Mouse (Mus musculus) CH12.LX (cell line): ENCODE data around the gene Zdhhc6. TPM values are rescaled to one million over a fixed set of nuclear protein-coding genes. Genes with fewer than 3 reads are reported as not detected.

ENCODE experiments used
- DNase-seq: peaks from one replicate; pipeline ENCODE4 v3.0.0-alpha.2; 2013; ENCODE audit errors: extremely low read depth
- H3K27ac ChIP-seq: 2 replicates; pipeline ENCODE4 v1.5.1; 2012; ENCODE audit warnings: low read depth, mild to moderate bottlenecking, control low read depth, moderate library complexity; ENCODE audit not compliant: insufficient read depth
- H3K27me3 ChIP-seq: replicated peaks from 2 replicates; pipeline ENCODE3; 2012; ENCODE audit warnings: inconsistent platforms
- H3K36me3 ChIP-seq, 2 experiments: replicated peaks in 1 of 2; 2 replicates each; pipeline versions ENCODE3 to v1.6.1; 2012; ENCODE audit warnings: inconsistent platforms in 1 of 2, low read length in 1 of 2, mild to moderate bottlenecking in 1 of 2, mixed read lengths in 1 of 2, moderate library complexity in 1 of 2; ENCODE audit not compliant: control insufficient read depth in 1 of 2, insufficient read depth in 1 of 2
- H3K4me1 ChIP-seq, 2 experiments: 2 replicates each; pipeline ENCODE4 v1.6.1; 2012; ENCODE audit warnings: inconsistent platforms in 1 of 2, moderate library complexity in 1 of 2; ENCODE audit not compliant: insufficient read depth in 2 of 2, control insufficient read depth in 1 of 2
- H3K4me2 ChIP-seq: 2 replicates; pipeline ENCODE4 v1.6.1; 2012; ENCODE audit warnings: low read depth, mild to moderate bottlenecking, control low read depth; ENCODE audit not compliant: poor library complexity, insufficient read depth, severe bottlenecking
- H3K4me3 ChIP-seq, 3 experiments: fragments of 150-350 bp in 1 of 3; sonication (generic) in 1 of 3; replicated peaks in 1 of 3; 2 replicates each; pipeline versions ENCODE3 to v1.5.1; 2011 to 2012; ENCODE audit warnings: low read depth in 2 of 3, low read length in 2 of 3, mild to moderate bottlenecking in 2 of 3, moderate library complexity in 2 of 3, control low read depth in 1 of 3, improper control_type of control experiment in 1 of 3, inconsistent platforms in 1 of 3, mixed read lengths in 1 of 3; ENCODE audit not compliant: poor library complexity in 1 of 3
- H3K79me2 ChIP-seq: replicated peaks from 2 replicates; pipeline ENCODE4 v1.6.1; 2012; ENCODE audit warnings: mild to moderate bottlenecking, moderate library complexity; ENCODE audit not compliant: control insufficient read depth, poor library complexity, insufficient read depth, severe bottlenecking; ENCODE audit errors: extremely low read depth
- H3K9ac ChIP-seq: 2 replicates; pipeline ENCODE4 v1.6.1; 2012; ENCODE audit warnings: low read depth, mild to moderate bottlenecking, control low read depth, moderate library complexity; ENCODE audit not compliant: insufficient read depth
- H3K9me3 ChIP-seq: replicated peaks from 2 replicates; pipeline ENCODE3; 2012; ENCODE audit warnings: low read length, inconsistent platforms, mixed read lengths
- BHLHE40 ChIP-seq: IDR thresholded peaks from 2 replicates; pipeline ENCODE4 v1.6.1; 2011; ENCODE audit warnings: mild to moderate bottlenecking, low read depth, low read length, improper control_type of control experiment
- CHD1 ChIP-seq: IDR thresholded peaks from 2 replicates; pipeline ENCODE4 v1.6.1; 2012; ENCODE audit warnings: low read depth, low read length, improper control_type of control experiment, inconsistent platforms
- CTCF ChIP-seq, 2 experiments: IDR thresholded peaks in 1 of 2; conservative IDR thresholded peaks in 1 of 2; 2 replicates each; pipeline ENCODE4 v1.5.1; 2011 to 2012; ENCODE audit warnings: low read depth in 2 of 2, low read length in 2 of 2, improper control_type of control experiment in 1 of 2, inconsistent platforms in 1 of 2, mild to moderate bottlenecking in 1 of 2, moderate library complexity in 1 of 2
- E2F4 ChIP-seq: IDR thresholded peaks from 2 replicates; pipeline ENCODE4 v1.6.1; 2011; ENCODE audit warnings: low read depth, low read length, improper control_type of control experiment; ENCODE audit not compliant: insufficient replicate concordance
- ELF1 ChIP-seq: IDR thresholded peaks from 2 replicates; pipeline ENCODE4 v1.6.1; 2014; ENCODE audit warnings: low read depth, mild to moderate bottlenecking, inconsistent platforms, low read length, improper control_type of control experiment
- ETS1 ChIP-seq: conservative IDR thresholded peaks from 2 replicates; pipeline ENCODE4 v1.6.1; 2012; ENCODE audit warnings: low read depth, mild to moderate bottlenecking, inconsistent platforms, low read length, improper control_type of control experiment, moderate library complexity
- GABPA ChIP-seq: IDR thresholded peaks from 2 replicates; pipeline ENCODE4 v1.6.1; 2012; ENCODE audit warnings: low read depth, low read length, improper control_type of control experiment, inconsistent platforms; ENCODE audit not compliant: insufficient replicate concordance
- IRF4 ChIP-seq: IDR thresholded peaks from 2 replicates; pipeline ENCODE4 v1.6.1; 2014; ENCODE audit warnings: low read depth, mild to moderate bottlenecking, inconsistent platforms, low read length, improper control_type of control experiment
- JUN ChIP-seq: IDR thresholded peaks from 2 replicates; pipeline ENCODE4 v1.6.1; 2011; ENCODE audit warnings: low read depth, mild to moderate bottlenecking, low read length, improper control_type of control experiment, moderate library complexity; ENCODE audit not compliant: insufficient read depth
- JUND ChIP-seq: conservative IDR thresholded peaks from 2 replicates; pipeline ENCODE4 v1.6.1; 2011; ENCODE audit warnings: low read depth, low read length, improper control_type of control experiment
- KAT2A ChIP-seq: IDR thresholded peaks from 2 replicates; pipeline ENCODE4 v1.6.1; 2012; ENCODE audit warnings: low read length, improper control_type of control experiment, inconsistent platforms; ENCODE audit not compliant: insufficient replicate concordance
- MAFK ChIP-seq: IDR thresholded peaks from 2 replicates; pipeline ENCODE4 v1.6.1; 2011; ENCODE audit warnings: low read length, improper control_type of control experiment; ENCODE audit not compliant: insufficient replicate concordance
- MAX ChIP-seq: IDR thresholded peaks from 2 replicates; pipeline ENCODE4 v1.6.1; 2011; ENCODE audit warnings: low read length, improper control_type of control experiment
- MAZ ChIP-seq: IDR thresholded peaks from 2 replicates; pipeline ENCODE4 v1.6.1; 2012; ENCODE audit warnings: low read depth, mild to moderate bottlenecking, inconsistent platforms, low read length, improper control_type of control experiment, moderate library complexity
- MEF2A ChIP-seq: IDR thresholded peaks from 2 replicates; pipeline ENCODE4 v1.6.1; 2014; ENCODE audit warnings: low read depth, mild to moderate bottlenecking, inconsistent platforms, low read length, improper control_type of control experiment, borderline replicate concordance
- MXI1 ChIP-seq: IDR thresholded peaks from 2 replicates; pipeline ENCODE4 v1.6.1; 2011; ENCODE audit warnings: mild to moderate bottlenecking, low read depth, low read length, improper control_type of control experiment
- MYC ChIP-seq: IDR thresholded peaks from 2 replicates; pipeline ENCODE4 v1.6.1; 2011; ENCODE audit warnings: low read depth, mild to moderate bottlenecking, improper control_type of control experiment, low read length
- NELFE ChIP-seq: IDR thresholded peaks from 2 replicates; pipeline ENCODE4 v1.6.1; 2011; ENCODE audit warnings: low read depth, low read length, improper control_type of control experiment
- NRF1 ChIP-seq: IDR thresholded peaks from 2 replicates; pipeline ENCODE4 v1.6.1; 2014; ENCODE audit warnings: low read depth, mild to moderate bottlenecking, inconsistent platforms, low read length, improper control_type of control experiment, moderate library complexity
- PAX5 ChIP-seq: IDR thresholded peaks from 2 replicates; pipeline ENCODE4 v1.6.1; 2012; ENCODE audit warnings: low read length, inconsistent platforms, mixed read lengths
- POLR2AphosphoS2 ChIP-seq: IDR thresholded peaks from 2 replicates; pipeline ENCODE4 v1.6.1; 2011; ENCODE audit warnings: low read depth, low read length, improper control_type of control experiment
- RAD21 ChIP-seq: IDR thresholded peaks from 2 replicates; pipeline ENCODE4 v1.6.1; 2011; ENCODE audit warnings: low read depth, mild to moderate bottlenecking, low read length, improper control_type of control experiment, moderate library complexity
- RCOR1 ChIP-seq: conservative IDR thresholded peaks from 2 replicates; pipeline ENCODE4 v1.6.1; 2012; ENCODE audit warnings: low read depth, mild to moderate bottlenecking, inconsistent platforms, low read length, improper control_type of control experiment
- SIN3A ChIP-seq: IDR thresholded peaks from 2 replicates; pipeline ENCODE4 v1.6.1; 2012; ENCODE audit warnings: low read length, improper control_type of control experiment, inconsistent platforms
- SMC3 ChIP-seq: IDR thresholded peaks from 2 replicates; pipeline ENCODE4 v1.6.1; 2011; ENCODE audit warnings: low read depth, low read length, improper control_type of control experiment
- UBTF ChIP-seq: IDR thresholded peaks from 2 replicates; pipeline ENCODE4 v1.6.1; 2012; ENCODE audit warnings: low read depth, mild to moderate bottlenecking, inconsistent platforms, low read length, improper control_type of control experiment, moderate library complexity
- USF1 ChIP-seq: IDR thresholded peaks from 2 replicates; pipeline ENCODE4 v1.6.1; 2014; ENCODE audit warnings: low read depth, mild to moderate bottlenecking, inconsistent platforms, low read length, improper control_type of control experiment
- ZC3H11A ChIP-seq: IDR thresholded peaks from 2 replicates; pipeline ENCODE4 v1.6.1; 2012; ENCODE audit warnings: low read depth, mild to moderate bottlenecking, inconsistent platforms, low read length, improper control_type of control experiment
- ZKSCAN1 ChIP-seq: IDR thresholded peaks from 2 replicates; pipeline ENCODE4 v1.6.1; 2012; ENCODE audit warnings: low read depth, inconsistent platforms, low read length, improper control_type of control experiment, borderline replicate concordance
- ZMIZ1 ChIP-seq: IDR thresholded peaks from 2 replicates; pipeline ENCODE4 v1.6.1; 2012; ENCODE audit warnings: low read depth, mild to moderate bottlenecking, inconsistent platforms, low read length, improper control_type of control experiment
- dilution Hi-C: fragments of 300-500 bp; cut with MboI; formaldehyde crosslinking; loops from 2 replicates; pipeline ENCODE4 v1.14.3; 2020; ENCODE audit warnings: low sequenced_read_pairs; ENCODE audit not compliant: extremely low pct_unique_long_range_greater_than_20kb, extremely low pct_ligation_motif_present
- in situ Hi-C: fragments of 300-500 bp; cut with MboI; formaldehyde crosslinking; loops from 3 replicates; pipeline ENCODE4 v1.14.3; 2019; ENCODE audit warnings: low sequenced_read_pairs, low pct_ligation_motif_present, low pct_unique_long_range_greater_than_20kb, mixed read lengths
- polyA plus RNA-seq: library from polyadenylated mRNA; unstranded; fragments of >175 nt; gene quantifications from 2 replicates; pipeline ENCODE4 v1.2.1, GENCODE M21; 2012; ENCODE audit warnings: low read depth; ENCODE audit not compliant: insufficient read length
- total RNA-seq, 2 experiments: library from RNA; depleted of rRNA; stranded (reverse); fragments of 300-350 nt in 1 of 2; fragments of >200 nt in 1 of 2; gene quantifications; 2 replicates each; pipeline ENCODE4 v1.2.3; 2012 to 2014

The Zdhhc6 gene
- total and polyA plus RNA-seq, 3 experiments, result 101 to 143 (median 101) TPM

DNA sequence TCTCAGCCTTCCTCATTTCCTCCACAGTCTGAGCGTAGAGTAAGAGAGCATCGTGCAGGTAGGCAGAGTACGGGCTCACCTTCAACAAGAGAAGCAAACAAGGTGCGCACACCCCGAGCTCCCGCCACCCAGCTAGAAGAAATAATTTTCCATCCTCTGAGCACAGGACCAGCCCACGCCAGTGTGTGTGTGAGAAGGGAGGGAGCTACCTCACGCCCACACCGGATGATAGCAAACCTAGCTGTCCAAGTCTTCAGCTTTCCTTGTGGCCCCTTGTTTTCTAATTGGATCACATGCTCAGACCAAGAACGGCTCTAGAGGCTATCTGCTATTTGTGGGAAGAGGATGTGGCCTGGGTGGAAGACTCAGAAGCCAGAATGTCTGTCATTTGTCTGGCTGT lies 84.8 kb downstream of the Zdhhc6 start:
- Histone ChIP-seq H3K4me3 (no peak overlapping the region), H3K79me2 (no peaks in the 10 kb centered on the region), H3K27me3 (no peaks in the 10 kb centered on the region), H3K9me3 (peaks cover 8% of the 10 kb centered on the region), H3K4me2 (no peak overlapping the region), H3K27ac (no peak overlapping the region), H3K36me3 (no peaks in the 10 kb centered on the region), H3K4me1 (peaks cover 8 to 30% of the 10 kb centered on the region in 2 experiments), H3K9ac (no peak overlapping the region)
- in situ Hi-C loops (no loop called here), dilution Hi-C loops (no loop called here)
- TF ChIP-seq ELF1, result no peak
- TF ChIP-seq GABPA, result no peak
- TF ChIP-seq ZC3H11A, result no peak
- no peak for TF ChIP-seq ETS1
- no peak for TF ChIP-seq USF1
- TF ChIP-seq MAFK, result no peak
- TF ChIP-seq CHD1, result no peak
- no peak for TF ChIP-seq UBTF
- TF ChIP-seq MAX, result no peak
- no peak for TF ChIP-seq JUN
- no peak for TF ChIP-seq RCOR1
- TF ChIP-seq NRF1, result no peak
- no peak for TF ChIP-seq CTCF (conservative IDR thresholded peaks at IDR 0.05 in 1 of 2, IDR thresholded peaks at IDR 0.05 in 1 of 2; ENCODE audit: low read depth in 2 of 2, low read length in 2 of 2)
- TF ChIP-seq MXI1, result no peak
- no peak for TF ChIP-seq MAZ
- TF ChIP-seq ZMIZ1, result no peak
- no peak for DNase-seq

DNA sequence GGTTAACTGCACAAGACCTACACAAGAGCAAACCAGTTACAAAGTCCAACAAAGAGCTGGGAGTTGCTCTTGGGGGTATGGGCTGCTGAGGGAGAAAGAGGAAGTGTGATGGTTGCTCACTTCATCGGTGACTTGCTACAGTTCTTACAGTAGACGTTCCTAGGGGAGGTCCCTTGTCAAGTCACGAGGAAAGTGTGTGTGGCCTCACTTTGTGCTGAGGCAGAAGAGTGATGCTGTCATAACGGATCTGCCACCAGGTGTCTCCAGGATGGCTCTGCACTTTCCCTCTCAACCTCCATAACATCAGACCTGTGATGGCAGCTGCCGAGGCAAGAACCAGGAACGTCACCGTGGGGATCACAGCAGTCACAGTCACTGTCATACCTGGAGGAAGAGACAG lies 88.7 kb downstream of the Zdhhc6 start:
- no peak overlapping the region for H3K4me3 ChIP-seq
- peaks cover 11 to 35% of the 10 kb centered on the region in 2 experiments for H3K4me1 ChIP-seq
- dilution Hi-C loops (no loop called here), in situ Hi-C loops (no loop called here)
- H3K9ac ChIP-seq, result no peak overlapping the region
- no peaks in the 10 kb centered on the region for H3K27me3 ChIP-seq
- H3K9me3 ChIP-seq, result peaks cover 11% of the 10 kb centered on the region
- H3K36me3 ChIP-seq, result no peaks in the 10 kb centered on the region
- H3K27ac ChIP-seq, result no peak overlapping the region
- no peak overlapping the region for H3K4me2 ChIP-seq
- DNase-seq, result peak; percentile 89
- no peaks in the 10 kb centered on the region for H3K79me2 ChIP-seq
- TF ChIP-seq MAZ (0 out of 2 replicates have a peak, but pooled peaks have one; percentile 28), NELFE (no peak), IRF4 (peak; percentile 83), PAX5 (no peak), JUND (0 out of 2 replicates have a peak, but pooled peaks have one; percentile 37), GABPA (no peak), SIN3A (0 out of 2 replicates have a peak, but pooled peaks have one; percentile 35), MXI1 (no peak; the same call in 1 of the 2 replicates), ZC3H11A (no peak), MEF2A (no peak), MAX (peak; percentile 62), CTCF (conservative IDR thresholded peaks at IDR 0.05 in 1 of 2, IDR thresholded peaks at IDR 0.05 in 1 of 2; ENCODE audit: low read depth in 2 of 2, low read length in 2 of 2) (peak in 1 of 2 experiments; percentile 59; a peak in 2 of 4 replicates), SMC3 (peak; percentile 61), RCOR1 (no peak), POLR2AphosphoS2 (no peak), BHLHE40 (peak; percentile 91), USF1 (no peak), NRF1 (no peak), RAD21 (peak; percentile 31), E2F4 (no peak), JUN (no peak), ZKSCAN1 (no peak), ETS1 (peak; percentile 42; the same call in 1 of the 2 replicates), UBTF (no peak), KAT2A (no peak), MAFK (no peak), MYC (0 out of 2 replicates have a peak, but pooled peaks have one; percentile 53)
